Mouse (Mus musculus): ENCODE data around the gene Rasa3. TPM values are rescaled to one million over a fixed set of nuclear protein-coding genes. Genes with fewer than 3 reads are reported as not detected.
A peak's percentile ranks its signal among the peaks of the same experiment; 100 is the strongest.

The Rasa3 gene
- polyA plus RNA-seq, 1 experiment from 2014 or later = 27.4 TPM

- WGBS = 90% methylated on average over 6 of the region's 6 CpGs
Measured at GRCm38 (mm10) chr8:13591246-13591645, 86.2 kb downstream of the Rasa3 start.

GRCm38 (mm10) chr8:13589071-13589470 lies 88.3 kb downstream of the Rasa3 start:
- WGBS = 60% methylated on average over 6 of the region's 6 CpGs
- no peak overlapping the region for H3K27ac ChIP-seq (ENCODE audit: low read length)

More at GRCm38 (mm10) chr8:13591246-13591645, 86.2 kb downstream of the Rasa3 start:
- Histone ChIP-seq H3K27me3 (ENCODE audit: control insufficient read depth, insufficient read depth, low read length) (no peaks in the 10 kb centered on the region), H3K9me3 (replicated peaks; ENCODE audit: control insufficient read depth, low read length) (no peaks in the 10 kb centered on the region), H3K9ac (ENCODE audit: low read length) (no peak overlapping the region), H3K27ac (ENCODE audit: low read length) (no peak overlapping the region), H3K4me2 (ENCODE audit: low read depth, low read length) (no peak overlapping the region), H3K4me3 (ENCODE audit: low read length) (no peak overlapping the region), H3K4me1 (ENCODE audit: control insufficient read depth, insufficient read depth, low read length) (no peaks in the 10 kb centered on the region), H3K36me3 (ENCODE audit: control insufficient read depth, insufficient read depth) (peaks cover 13% of the 10 kb centered on the region)
- ATAC-seq (replicated peaks; ENCODE audit: extremely low read depth, insufficient read depth, low FRiP score) = no peak

GRCm38 (mm10) chr8:13584652-13585051 lies 92.8 kb downstream of the Rasa3 start:
- H3K4me1 ChIP-seq (ENCODE audit: control insufficient read depth, insufficient read depth, low read length) = no peaks in the 10 kb centered on the region
- WGBS = 74% methylated on average over 8 of the region's 8 CpGs
- no peak for ATAC-seq (replicated peaks; ENCODE audit: extremely low read depth, insufficient read depth, low FRiP score)
- peaks cover 57% of the 10 kb centered on the region for H3K36me3 ChIP-seq (ENCODE audit: control insufficient read depth, insufficient read depth)
- H3K9me3 ChIP-seq (replicated peaks; ENCODE audit: control insufficient read depth, low read length) = peaks cover 6% of the 10 kb centered on the region
- no peak overlapping the region for H3K27ac ChIP-seq (ENCODE audit: low read length)
- H3K27me3 ChIP-seq (ENCODE audit: control insufficient read depth, insufficient read depth, low read length) = no peaks in the 10 kb centered on the region
- H3K4me3 ChIP-seq (ENCODE audit: low read length) = no peak overlapping the region
- no peak overlapping the region for H3K9ac ChIP-seq (ENCODE audit: low read length)
- no peak overlapping the region for H3K4me2 ChIP-seq (ENCODE audit: low read depth, low read length)

More at GRCm38 (mm10) chr8:13589071-13589470, 88.3 kb downstream of the Rasa3 start:
- no peak overlapping the region for H3K4me3 ChIP-seq (ENCODE audit: low read length)
- no peaks in the 10 kb centered on the region for H3K4me1 ChIP-seq (ENCODE audit: control insufficient read depth, insufficient read depth, low read length)
- no peaks in the 10 kb centered on the region for H3K27me3 ChIP-seq (ENCODE audit: control insufficient read depth, insufficient read depth, low read length)
- no peak overlapping the region for H3K9ac ChIP-seq (ENCODE audit: low read length)
- ATAC-seq (replicated peaks; ENCODE audit: extremely low read depth, insufficient read depth, low FRiP score) = no peak
- no peaks in the 10 kb centered on the region for H3K9me3 ChIP-seq (replicated peaks; ENCODE audit: control insufficient read depth, low read length)
- peaks cover 20% of the 10 kb centered on the region for H3K36me3 ChIP-seq (ENCODE audit: control insufficient read depth, insufficient read depth)
- H3K4me2 ChIP-seq (ENCODE audit: low read depth, low read length) = no peak overlapping the region

- no peak overlapping the region for H3K4me2 ChIP-seq (ENCODE audit: low read depth, low read length)
- H3K27me3 ChIP-seq (ENCODE audit: control insufficient read depth, insufficient read depth, low read length) = no peaks in the 10 kb centered on the region
- 91% methylated on average over 6 of the region's 6 CpGs for WGBS
- peaks cover 4% of the 10 kb centered on the region for H3K9me3 ChIP-seq (replicated peaks; ENCODE audit: control insufficient read depth, low read length)
- no peak overlapping the region for H3K4me3 ChIP-seq (ENCODE audit: low read length)
- H3K4me1 ChIP-seq (ENCODE audit: control insufficient read depth, insufficient read depth, low read length) = no peaks in the 10 kb centered on the region
- H3K9ac ChIP-seq (ENCODE audit: low read length) = no peak overlapping the region
- no peak for ATAC-seq (replicated peaks; ENCODE audit: extremely low read depth, insufficient read depth, low FRiP score)
- H3K27ac ChIP-seq (ENCODE audit: low read length) = no peak overlapping the region
- H3K36me3 ChIP-seq (ENCODE audit: control insufficient read depth, insufficient read depth) = peaks cover 57% of the 10 kb centered on the region
Measured at GRCm38 (mm10) chr8:13577869-13578268, 99.5 kb downstream of the Rasa3 start.

GRCm38 (mm10) chr8:13571999-13572398 lies 105.4 kb downstream of the Rasa3 start:
- Histone ChIP-seq H3K9ac (ENCODE audit: low read length) (no peak overlapping the region), H3K9me3 (replicated peaks; ENCODE audit: control insufficient read depth, low read length) (no peaks in the 10 kb centered on the region), H3K4me2 (ENCODE audit: low read depth, low read length) (no peak overlapping the region), H3K27ac (ENCODE audit: low read length) (no peak overlapping the region), H3K4me3 (ENCODE audit: low read length) (no peak overlapping the region), H3K4me1 (ENCODE audit: control insufficient read depth, insufficient read depth, low read length) (no peaks in the 10 kb centered on the region), H3K36me3 (ENCODE audit: control insufficient read depth, insufficient read depth) (peaks cover 17% of the 10 kb centered on the region), H3K27me3 (ENCODE audit: control insufficient read depth, insufficient read depth, low read length) (no peaks in the 10 kb centered on the region)
- no peak for ATAC-seq (replicated peaks; ENCODE audit: extremely low read depth, insufficient read depth, low FRiP score)
- WGBS = 89% methylated on average over 11 of the region's 11 CpGs

- ATAC-seq (replicated peaks; ENCODE audit: extremely low read depth, insufficient read depth, low FRiP score) = 0 out of 2 replicates have a peak, but pooled peaks have one; percentile 10
- H3K4me3 ChIP-seq (ENCODE audit: low read length) = no peak within 1 kb of the TSS
- H3K27me3 ChIP-seq (ENCODE audit: control insufficient read depth, insufficient read depth, low read length) = no peaks in the 10 kb centered on the region
- no peaks in the 10 kb centered on the region for H3K9me3 ChIP-seq (replicated peaks; ENCODE audit: control insufficient read depth, low read length)
- no peak within 1 kb of the TSS for H3K27ac ChIP-seq (ENCODE audit: low read length)
- H3K4me2 ChIP-seq (ENCODE audit: low read depth, low read length) = no peak within 1 kb of the TSS
- no peaks in the 10 kb centered on the region for H3K36me3 ChIP-seq (ENCODE audit: control insufficient read depth, insufficient read depth)
- no peaks in the 10 kb centered on the region for H3K4me1 ChIP-seq (ENCODE audit: control insufficient read depth, insufficient read depth, low read length)
- WGBS = 28% methylated on average over 13 of the region's 13 CpGs
- no peak within 1 kb of the TSS for H3K9ac ChIP-seq (ENCODE audit: low read length)
Measured at GRCm38 (mm10) chr8:13562118-13562517, 115.3 kb downstream of the Rasa3 start, which contains the start of gene 1700029H14Rik. Gene 1700029H14Rik, minus strand, starts transcription at chr8:13562461.

- WGBS = 60% methylated on average over 2 of the region's 2 CpGs
- H3K27ac ChIP-seq (ENCODE audit: low read length) = no peak overlapping the region
- ATAC-seq (replicated peaks; ENCODE audit: extremely low read depth, insufficient read depth, low FRiP score) = no peak
- H3K4me2 ChIP-seq (ENCODE audit: low read depth, low read length) = no peak overlapping the region
- H3K4me3 ChIP-seq (ENCODE audit: low read length) = no peak overlapping the region
- no peaks in the 10 kb centered on the region for H3K9me3 ChIP-seq (replicated peaks; ENCODE audit: control insufficient read depth, low read length)
- no peak overlapping the region for H3K9ac ChIP-seq (ENCODE audit: low read length)
- no peaks in the 10 kb centered on the region for H3K36me3 ChIP-seq (ENCODE audit: control insufficient read depth, insufficient read depth)
- no peaks in the 10 kb centered on the region for H3K4me1 ChIP-seq (ENCODE audit: control insufficient read depth, insufficient read depth, low read length)
- H3K27me3 ChIP-seq (ENCODE audit: control insufficient read depth, insufficient read depth, low read length) = no peaks in the 10 kb centered on the region
Measured at GRCm38 (mm10) chr8:13557526-13557925, 119.9 kb downstream of the Rasa3 start.

- no peaks in the 10 kb centered on the region for H3K9me3 ChIP-seq (replicated peaks; ENCODE audit: control insufficient read depth, low read length)
- 95% methylated on average over 6 of the region's 6 CpGs for WGBS
- no peak for ATAC-seq (replicated peaks; ENCODE audit: extremely low read depth, insufficient read depth, low FRiP score)
Measured at GRCm38 (mm10) chr8:13551574-13551830, 125.9 kb downstream of the Rasa3 start.

GRCm38 (mm10) chr8:13550718-13551573 lies 126.5 kb downstream of the Rasa3 start:
- WGBS = 53% methylated on average over 9 of the region's 9 CpGs
- no peaks in the 10 kb centered on the region for H3K27me3 ChIP-seq (ENCODE audit: control insufficient read depth, insufficient read depth, low read length)
- H3K4me2 ChIP-seq (ENCODE audit: low read depth, low read length) = no peak overlapping the region
- H3K27ac ChIP-seq (ENCODE audit: low read length) = no peak overlapping the region
- H3K9me3 ChIP-seq (replicated peaks; ENCODE audit: control insufficient read depth, low read length) = no peaks in the 10 kb centered on the region
- peak; percentile 81 for ATAC-seq (replicated peaks; ENCODE audit: extremely low read depth, insufficient read depth, low FRiP score)
- no peak overlapping the region for H3K9ac ChIP-seq (ENCODE audit: low read length)
- no peak overlapping the region for H3K4me3 ChIP-seq (ENCODE audit: low read length)
- H3K36me3 ChIP-seq (ENCODE audit: control insufficient read depth, insufficient read depth) = no peaks in the 10 kb centered on the region
- H3K4me1 ChIP-seq (ENCODE audit: control insufficient read depth, insufficient read depth, low read length) = peaks cover 14% of the 10 kb centered on the region

More at GRCm38 (mm10) chr8:13551574-13551830, 125.9 kb downstream of the Rasa3 start:
- Histone ChIP-seq H3K4me3 (ENCODE audit: low read length) (no peak overlapping the region), H3K27me3 (ENCODE audit: control insufficient read depth, insufficient read depth, low read length) (no peaks in the 10 kb centered on the region), H3K4me2 (ENCODE audit: low read depth, low read length) (no peak overlapping the region), H3K4me1 (ENCODE audit: control insufficient read depth, insufficient read depth, low read length) (peaks cover 14% of the 10 kb centered on the region), H3K36me3 (ENCODE audit: control insufficient read depth, insufficient read depth) (no peaks in the 10 kb centered on the region), H3K9ac (ENCODE audit: low read length) (no peak overlapping the region), H3K27ac (ENCODE audit: low read length) (no peak overlapping the region)
